Mouse (Mus musculus): ENCODE data around the gene Zfp652. TPM values are rescaled to one million over a fixed set of nuclear protein-coding genes. Genes with fewer than 3 reads are reported as not detected.

Zfp652 gene
- polyA plus RNA-seq, 1 experiment from 2014 or later = 6.3 TPM

- WGBS (ENCODE audit: insufficient replicate concordance) = 21% methylated on average over 11 of the region's 11 CpGs
- peak; percentile 37 for DNase-seq
- 0 out of 2 replicates have a peak, but pooled peaks have one; percentile 41 for ATAC-seq (ENCODE audit: low read depth)
- 0 out of 2 replicates have a peak overlapping the region, but pooled peaks have one; percentile 31 for H3K9ac ChIP-seq
- H3K4me1 ChIP-seq (replicated peaks) = peaks cover 60% of the 10 kb centered on the region
- no peak overlapping the region for H3K4me3 ChIP-seq (replicated peaks)
- H3K27me3 ChIP-seq = no peaks in the 10 kb centered on the region
- no peaks in the 10 kb centered on the region for H3K36me3 ChIP-seq
- peak overlapping the region; percentile 29; the same call in 1 of the 2 replicates for H3K4me2 ChIP-seq
- H3K27ac ChIP-seq = 0 out of 2 replicates have a peak overlapping the region, but pooled peaks have one; percentile 1
- H3K9me3 ChIP-seq (replicated peaks) = no peaks in the 10 kb centered on the region
Observed at GRCm38 (mm10) chr11:95687084-95687656, 25.3 kb upstream of the Zfp652 start.

GRCm38 (mm10) chr11:95688515-95688914 is 24.0 kb upstream of the Zfp652 start:
- Histone ChIP-seq H3K4me1 (replicated peaks) (peaks cover 70% of the 10 kb centered on the region), H3K9me3 (replicated peaks) (no peaks in the 10 kb centered on the region), H3K27ac (peak overlapping the region; percentile 92), H3K4me2 (peak overlapping the region; percentile 70), H3K27me3 (no peaks in the 10 kb centered on the region), H3K36me3 (no peaks in the 10 kb centered on the region), H3K4me3 (replicated peaks) (peak overlapping the region; percentile 38), H3K9ac (peak overlapping the region; percentile 68)
- ATAC-seq (ENCODE audit: low read depth) (peak; percentile 54), DNase-seq (peak; percentile 42)
- WGBS (ENCODE audit: insufficient replicate concordance) = 6% methylated on average over 6 of the region's 6 CpGs

GRCm38 (mm10) chr11:95688981-95689380 is 23.5 kb upstream of the Zfp652 start:
- H3K4me1 ChIP-seq (replicated peaks) = peaks cover 70% of the 10 kb centered on the region
- WGBS (ENCODE audit: insufficient replicate concordance) = 7% methylated on average over 7 of the region's 7 CpGs
- no peaks in the 10 kb centered on the region for H3K27me3 ChIP-seq
- peak overlapping the region; percentile 38 for H3K4me3 ChIP-seq (replicated peaks)
- H3K36me3 ChIP-seq = no peaks in the 10 kb centered on the region
- H3K4me2 ChIP-seq = peak overlapping the region; percentile 70
- H3K9me3 ChIP-seq (replicated peaks) = no peaks in the 10 kb centered on the region
- ATAC-seq (ENCODE audit: low read depth) (peak; percentile 88), DNase-seq (peak; percentile 64)
- H3K27ac ChIP-seq = peak overlapping the region; percentile 92
- peak overlapping the region; percentile 68 for H3K9ac ChIP-seq

- H3K4me3 ChIP-seq (replicated peaks) = no peak overlapping the region
- no peaks in the 10 kb centered on the region for H3K36me3 ChIP-seq
- no peak for DNase-seq
- ATAC-seq (ENCODE audit: low read depth) = no peak
- H3K4me2 ChIP-seq = peak overlapping the region; percentile 70
- H3K9me3 ChIP-seq (replicated peaks) = no peaks in the 10 kb centered on the region
- H3K27me3 ChIP-seq = no peaks in the 10 kb centered on the region
- WGBS (ENCODE audit: insufficient replicate concordance) = 56% methylated on average over 3 of the region's 3 CpGs
- peak overlapping the region; percentile 92 for H3K27ac ChIP-seq
- peak overlapping the region; percentile 68 for H3K9ac ChIP-seq
- H3K4me1 ChIP-seq (replicated peaks) = peaks cover 70% of the 10 kb centered on the region
Observed at GRCm38 (mm10) chr11:95689544-95689943, 22.9 kb upstream of the Zfp652 start.

GRCm38 (mm10) chr11:95698541-95698940 is 13.9 kb upstream of the Zfp652 start:
- H3K4me1 ChIP-seq (replicated peaks) = peaks cover 28% of the 10 kb centered on the region
- no peak overlapping the region for H3K4me3 ChIP-seq (replicated peaks)
- no peak overlapping the region for H3K9ac ChIP-seq
- no peaks in the 10 kb centered on the region for H3K27me3 ChIP-seq
- 73% methylated on average over 5 of the region's 5 CpGs for WGBS (ENCODE audit: insufficient replicate concordance)
- ATAC-seq (ENCODE audit: low read depth) (no peak), DNase-seq (no peak)
- H3K27ac ChIP-seq = no peak overlapping the region
- no peaks in the 10 kb centered on the region for H3K9me3 ChIP-seq (replicated peaks)
- H3K36me3 ChIP-seq = no peaks in the 10 kb centered on the region
- H3K4me2 ChIP-seq = no peak overlapping the region

- Histone ChIP-seq H3K36me3 (no peaks in the 10 kb centered on the region), H3K4me3 (replicated peaks) (no peak overlapping the region), H3K9ac (peak overlapping the region; percentile 54; the same call in 1 of the 2 replicates), H3K9me3 (replicated peaks) (no peaks in the 10 kb centered on the region), H3K4me2 (peak overlapping the region; percentile 39), H3K27me3 (no peaks in the 10 kb centered on the region), H3K4me1 (replicated peaks) (peaks cover 26% of the 10 kb centered on the region), H3K27ac (peak overlapping the region; percentile 91)
- peak; percentile 92 for ATAC-seq (ENCODE audit: low read depth)
- DNase-seq = peak; percentile 62
- 42% methylated on average over 13 of the region's 13 CpGs for WGBS (ENCODE audit: insufficient replicate concordance)
Observed at GRCm38 (mm10) chr11:95700778-95701739, 11.4 kb upstream of the Zfp652 start.

GRCm38 (mm10) chr11:95704032-95704969 is 8.2 kb upstream of the Zfp652 start:
- no peak overlapping the region for H3K4me2 ChIP-seq
- no peak for DNase-seq
- H3K9ac ChIP-seq = no peak overlapping the region
- no peaks in the 10 kb centered on the region for H3K9me3 ChIP-seq (replicated peaks)
- peaks cover 49% of the 10 kb centered on the region for H3K4me1 ChIP-seq (replicated peaks)
- H3K27me3 ChIP-seq = no peaks in the 10 kb centered on the region
- H3K4me3 ChIP-seq (replicated peaks) = no peak overlapping the region
- WGBS (ENCODE audit: insufficient replicate concordance) = 74% methylated on average over 12 of the region's 12 CpGs
- ATAC-seq (ENCODE audit: low read depth) = no peak
- no peaks in the 10 kb centered on the region for H3K36me3 ChIP-seq
- H3K27ac ChIP-seq = no peak overlapping the region

GRCm38 (mm10) chr11:95704970-95705330 is 7.5 kb upstream of the Zfp652 start:
- no peak for DNase-seq
- 36% methylated on average over 4 of the region's 4 CpGs for WGBS (ENCODE audit: insufficient replicate concordance)

GRCm38 (mm10) chr11:95709534-95710040 is 2.9 kb upstream of the Zfp652 start:
- H3K9me3 ChIP-seq (replicated peaks) = no peaks in the 10 kb centered on the region
- 69% methylated on average over 6 of the region's 6 CpGs for WGBS (ENCODE audit: insufficient replicate concordance)
- H3K9ac ChIP-seq = no peak overlapping the region
- ATAC-seq (ENCODE audit: low read depth) (no peak), DNase-seq (no peak)
- no peaks in the 10 kb centered on the region for H3K36me3 ChIP-seq
- H3K4me3 ChIP-seq (replicated peaks) = no peak overlapping the region
- H3K4me2 ChIP-seq = no peak overlapping the region
- no peak overlapping the region for H3K27ac ChIP-seq
- H3K4me1 ChIP-seq (replicated peaks) = peaks cover 62% of the 10 kb centered on the region
- no peaks in the 10 kb centered on the region for H3K27me3 ChIP-seq

More at GRCm38 (mm10) chr11:95704970-95705330, 7.5 kb upstream of the Zfp652 start:
- Histone ChIP-seq H3K9me3 (replicated peaks) (no peaks in the 10 kb centered on the region), H3K9ac (no peak overlapping the region), H3K27me3 (no peaks in the 10 kb centered on the region), H3K36me3 (no peaks in the 10 kb centered on the region), H3K27ac (no peak overlapping the region), H3K4me1 (replicated peaks) (peaks cover 56% of the 10 kb centered on the region), H3K4me3 (replicated peaks) (no peak overlapping the region), H3K4me2 (no peak overlapping the region)
- ATAC-seq (ENCODE audit: low read depth) = no peak

- WGBS (ENCODE audit: insufficient replicate concordance) = 67% methylated on average over 7 of the region's 7 CpGs
- no peak overlapping the region for H3K4me3 ChIP-seq (replicated peaks)
- no peaks in the 10 kb centered on the region for H3K9me3 ChIP-seq (replicated peaks)
- ATAC-seq (ENCODE audit: low read depth) = no peak
- peaks cover 71% of the 10 kb centered on the region for H3K4me1 ChIP-seq (replicated peaks)
- no peaks in the 10 kb centered on the region for H3K27me3 ChIP-seq
- DNase-seq = no peak
- no peaks in the 10 kb centered on the region for H3K36me3 ChIP-seq
- no peak overlapping the region for H3K9ac ChIP-seq
- H3K27ac ChIP-seq = no peak overlapping the region
- H3K4me2 ChIP-seq = no peak overlapping the region
Observed at GRCm38 (mm10) chr11:95710478-95710877, 2.0 kb upstream of the Zfp652 start.
